Mouse (Mus musculus) common myeloid progenitor, adult 5-6 weeks (primary cell): ENCODE data around the gene Stac3. TPM values are rescaled to one million over a fixed set of nuclear protein-coding genes. Genes with fewer than 3 reads are reported as not detected.

Experiments used
- ATAC-seq: replicated peaks from 2 replicates; pipeline ENCODE4 v1.8.0; 2016; ENCODE audit warnings: low read depth, mild to moderate bottlenecking, moderate TSS enrichment, inconsistent platforms; ENCODE audit not compliant: poor library complexity, severe bottlenecking
- total RNA-seq: library from RNA; stranded (forward); fragments of 200-1000, 187-1606 nt; gene quantifications from 2 replicates; pipeline ENCODE4 v1.2.3, GENCODE M21; 2017

Stac3 gene
- total RNA-seq, 1 experiment from 2014 or later = not detected

DNA sequence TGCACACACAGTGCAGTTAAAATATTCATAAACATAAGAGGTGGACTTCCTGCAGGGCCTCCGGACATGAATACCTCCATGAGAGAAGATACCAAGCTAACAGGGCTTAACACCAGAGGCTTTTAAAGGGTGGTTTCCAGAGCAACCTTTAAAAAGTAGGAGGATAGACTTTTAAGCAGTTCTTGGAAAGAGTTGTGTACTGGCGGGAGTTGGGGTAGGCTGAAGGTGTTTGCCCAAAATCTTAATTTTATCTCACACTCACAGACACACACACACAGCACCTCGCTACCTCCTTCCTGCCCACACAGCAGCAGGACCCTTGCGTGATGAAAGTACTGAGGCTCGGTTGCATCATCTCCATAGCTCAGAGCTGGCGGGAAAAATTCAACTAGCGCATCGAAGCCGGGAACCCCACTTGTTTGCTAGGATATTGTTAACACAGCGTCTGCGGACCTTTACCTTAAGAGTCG, 20.2 kb downstream of the Stac3 start:
- ATAC-seq = peak; percentile 46

DNA sequence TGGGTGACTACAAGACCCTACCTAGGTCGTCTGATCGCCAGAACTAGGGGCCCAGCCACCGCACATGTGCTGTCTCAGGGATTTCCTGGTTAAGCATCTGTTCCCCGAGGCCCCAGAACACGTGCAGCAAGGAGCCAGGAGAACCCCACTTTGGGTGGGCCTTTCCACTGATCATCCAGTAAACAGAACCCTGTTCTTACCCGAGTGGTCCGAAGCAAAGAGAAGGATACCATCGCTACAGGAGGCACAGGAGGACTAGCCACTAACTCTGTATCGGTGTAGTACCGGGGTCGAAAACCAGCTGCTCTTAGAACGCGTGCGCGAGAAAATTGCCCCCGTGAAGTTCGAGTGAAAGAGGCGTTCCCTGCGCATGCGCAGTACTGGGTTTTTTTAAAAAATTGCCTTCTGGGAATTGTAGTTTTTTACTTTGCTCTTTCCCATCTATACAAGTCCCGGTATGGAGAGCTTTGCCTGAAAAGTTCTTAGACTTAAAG, 20.6 kb downstream of the Stac3 start, which contains the start of gene Shmt2:
Gene Shmt2, minus strand, starts transcription at position 357 of the 494 bp plus-strand sequence.
- peak; percentile 59 for ATAC-seq

DNA sequence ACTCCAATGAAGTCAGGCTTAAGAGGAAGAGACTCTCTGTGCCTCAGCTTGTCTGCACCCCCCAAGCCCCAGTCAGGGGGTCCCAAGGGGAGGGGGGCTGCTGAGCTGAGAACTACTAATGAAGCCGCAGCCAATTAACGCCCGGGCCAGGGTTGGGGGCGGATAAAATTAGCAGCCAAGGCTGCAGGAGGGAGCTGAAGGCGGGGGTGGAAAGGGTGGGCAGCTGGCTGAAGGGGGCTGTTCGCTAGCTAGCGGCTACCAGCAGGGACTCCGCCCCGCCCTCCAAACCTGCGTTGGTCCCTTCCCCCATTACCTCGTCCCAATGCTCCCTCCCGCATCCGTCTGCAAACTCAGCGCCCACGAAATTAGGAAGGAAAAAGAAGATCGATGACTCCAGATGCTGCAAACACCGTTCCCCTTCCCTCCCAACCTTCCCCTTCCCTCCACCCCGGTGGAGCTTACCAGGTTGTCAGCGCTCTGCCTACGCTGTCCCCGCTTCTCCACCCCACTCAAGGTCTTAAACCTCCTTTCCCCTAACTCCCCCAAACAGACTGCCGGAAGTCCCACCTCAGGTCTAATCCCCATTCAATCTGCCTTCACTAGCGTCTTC, 23.3 kb downstream of the Stac3 start:
- no peak for ATAC-seq

DNA sequence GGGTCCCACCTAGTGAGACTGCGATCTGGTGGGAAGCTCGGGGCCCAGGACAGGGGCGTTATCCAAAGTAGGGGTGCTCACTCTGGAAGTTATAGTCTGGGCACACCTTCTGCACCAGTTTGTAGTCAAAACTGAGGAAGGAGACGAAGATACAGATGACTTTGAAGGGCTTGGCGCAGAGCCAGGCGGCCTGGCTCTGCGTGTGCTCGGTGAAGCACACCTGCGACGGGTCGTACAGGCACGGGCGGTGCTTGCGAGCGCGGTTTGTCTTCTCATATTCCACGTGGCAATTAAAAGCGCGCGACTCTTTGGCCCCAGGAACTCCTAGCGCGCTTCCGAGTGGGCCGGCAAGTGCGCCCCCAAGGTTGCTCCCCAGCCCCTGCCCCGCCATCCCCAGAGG, 24.6 kb downstream of the Stac3 start:
- no peak for ATAC-seq

DNA sequence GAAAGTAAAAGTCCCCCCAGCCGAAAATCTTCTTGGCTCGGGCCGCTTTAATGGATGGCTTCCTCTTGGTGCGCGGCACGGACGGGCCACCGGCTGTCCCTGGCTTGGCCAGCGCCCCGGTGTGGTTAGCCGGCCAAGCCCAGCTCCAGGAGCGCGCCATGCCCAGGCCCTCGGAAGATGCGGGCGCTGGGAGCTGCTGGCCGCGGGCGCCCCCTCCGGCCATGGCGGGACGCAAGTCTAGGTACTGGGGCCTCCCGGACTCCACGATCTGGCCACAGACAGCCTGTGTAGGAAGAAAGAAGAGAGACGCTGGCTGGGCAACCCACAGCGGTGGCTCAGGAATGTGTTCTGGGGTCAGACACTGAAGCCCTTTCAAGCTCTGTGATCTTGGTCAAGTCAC, 25.2 kb downstream of the Stac3 start:
- peak; percentile 55 for ATAC-seq

DNA sequence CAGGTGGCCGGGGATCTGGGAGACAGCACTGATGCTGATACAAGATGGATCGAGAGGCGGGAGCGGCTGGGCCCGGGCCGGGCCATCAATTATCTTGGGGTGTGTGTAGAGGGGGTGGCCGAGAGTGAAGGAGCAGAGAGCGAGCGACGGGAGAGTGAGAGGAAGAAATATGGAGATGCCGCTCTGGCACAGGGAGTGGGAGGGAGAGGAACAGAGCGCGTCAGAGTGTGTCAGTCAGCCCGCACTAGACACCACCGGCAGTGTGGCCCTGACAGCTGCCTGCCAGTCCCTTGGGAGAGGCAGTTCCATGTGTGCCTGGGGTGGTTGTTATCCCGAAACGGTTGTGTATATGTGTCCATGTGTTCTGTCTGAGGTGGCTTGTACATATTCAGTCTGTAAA, 26.0 kb downstream of the Stac3 start:
- no peak for ATAC-seq

DNA sequence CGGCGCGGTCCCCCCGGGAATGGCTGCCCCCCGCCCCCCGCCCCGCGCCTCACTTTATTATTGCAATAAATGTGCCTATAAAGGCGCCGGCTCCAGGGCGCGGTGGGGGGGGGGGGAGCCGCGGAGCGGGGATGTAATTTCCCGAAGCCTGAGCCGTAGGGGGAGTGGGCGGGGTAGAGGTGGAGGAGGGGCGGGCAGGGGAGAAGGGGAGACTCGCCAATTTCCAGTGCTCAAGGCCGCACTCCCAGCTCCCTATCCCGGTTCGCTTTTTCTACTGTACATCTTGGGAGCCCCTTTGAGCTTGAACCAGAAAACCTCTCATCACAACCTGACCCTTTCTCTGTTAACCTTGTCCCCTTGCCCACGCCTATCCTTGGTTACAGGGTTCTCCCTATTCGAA, 29.5 kb downstream of the Stac3 start:
- ATAC-seq = no peak

DNA sequence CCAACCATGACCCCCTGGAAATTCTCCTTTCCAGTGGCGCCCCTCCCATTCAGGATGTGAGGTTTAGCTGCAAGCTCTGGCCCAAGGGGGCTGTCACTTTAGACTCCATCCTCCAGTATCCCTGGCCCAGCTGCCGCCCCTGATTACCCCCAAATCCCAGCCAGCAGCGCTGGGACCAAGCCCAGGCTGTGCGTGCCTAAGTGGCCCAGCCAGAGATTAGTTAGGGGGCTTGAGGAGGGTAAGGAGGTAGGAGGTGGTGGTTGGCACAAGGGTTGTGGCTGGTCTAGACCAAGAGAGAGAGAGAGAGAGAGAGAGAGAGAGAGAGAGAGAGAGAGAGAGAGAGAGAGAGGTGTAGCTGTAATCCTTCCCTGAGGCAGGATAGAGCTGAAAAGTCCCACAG, 30.1 kb downstream of the Stac3 start:
- ATAC-seq = no peak

DNA sequence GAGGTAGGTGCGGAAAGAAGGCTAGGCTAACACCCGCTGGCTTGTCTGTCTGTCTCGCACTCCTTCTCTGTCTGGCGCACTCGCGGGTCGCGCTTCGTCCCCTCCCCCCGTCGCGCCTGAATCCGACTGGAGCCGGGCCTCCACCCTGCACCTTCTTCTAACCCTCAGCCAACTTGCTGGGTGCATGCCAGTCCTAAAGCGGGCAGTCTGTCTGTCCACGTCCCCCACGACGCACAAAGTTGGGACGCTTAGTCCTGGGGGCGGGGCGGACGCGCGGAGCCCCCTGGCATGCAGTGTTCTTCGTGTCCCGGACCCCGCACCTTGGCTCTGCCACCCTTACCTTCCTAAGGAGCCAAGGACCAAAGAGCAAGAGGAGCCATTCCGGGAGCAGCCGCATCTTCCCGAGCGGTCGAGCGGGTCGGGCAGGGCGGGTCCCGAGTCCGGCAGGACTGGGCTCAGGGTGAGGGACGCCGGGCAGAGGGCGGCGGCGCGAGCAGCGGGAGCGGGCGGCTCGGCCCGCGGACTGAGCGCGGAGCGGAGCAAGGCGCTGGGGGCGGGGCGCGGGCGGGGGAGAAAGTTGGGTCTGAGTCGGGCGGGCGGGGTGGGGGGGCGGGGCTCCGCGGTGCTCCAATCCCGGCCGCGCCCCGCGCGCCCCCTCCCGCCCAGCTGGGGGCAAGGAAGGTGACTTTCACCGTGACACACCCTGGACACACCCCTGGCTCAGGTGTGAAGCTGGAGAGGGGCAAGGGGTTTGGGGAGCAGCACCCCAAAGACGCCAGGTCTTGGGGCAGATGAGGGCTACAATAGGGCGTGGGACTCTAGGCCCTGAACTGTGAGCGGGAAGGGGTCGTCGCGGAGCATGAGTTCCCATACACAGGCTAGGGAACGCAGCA, 32.8 kb downstream of the Stac3 start, which contains the start of gene Nxph4:
Gene Nxph4, minus strand, starts transcription at position 524 of the 893 bp plus-strand sequence.
- ATAC-seq = no peak

DNA sequence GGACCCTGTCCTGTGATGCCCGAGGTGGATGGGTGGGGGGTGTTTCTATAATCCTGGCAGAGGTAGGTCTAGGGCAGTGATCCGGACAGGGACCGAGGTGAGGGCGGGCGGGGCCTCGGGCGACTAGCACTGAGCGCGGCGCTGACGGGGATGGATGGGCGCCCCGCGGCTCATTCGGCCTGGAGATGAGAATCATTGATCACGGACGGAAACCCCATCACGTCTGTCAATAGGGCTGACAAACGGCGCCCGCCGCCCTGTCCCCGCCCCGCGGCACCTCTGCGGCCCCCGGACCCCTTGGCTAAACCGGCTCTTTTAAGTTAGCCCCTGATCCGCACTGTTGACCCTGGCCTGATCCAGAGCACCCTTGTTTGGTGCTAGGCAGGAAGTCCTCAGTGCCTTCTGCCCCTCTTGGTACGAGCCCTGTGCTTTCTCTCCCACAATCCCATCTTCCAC, 33.5 kb downstream of the Stac3 start:
- ATAC-seq = no peak

DNA sequence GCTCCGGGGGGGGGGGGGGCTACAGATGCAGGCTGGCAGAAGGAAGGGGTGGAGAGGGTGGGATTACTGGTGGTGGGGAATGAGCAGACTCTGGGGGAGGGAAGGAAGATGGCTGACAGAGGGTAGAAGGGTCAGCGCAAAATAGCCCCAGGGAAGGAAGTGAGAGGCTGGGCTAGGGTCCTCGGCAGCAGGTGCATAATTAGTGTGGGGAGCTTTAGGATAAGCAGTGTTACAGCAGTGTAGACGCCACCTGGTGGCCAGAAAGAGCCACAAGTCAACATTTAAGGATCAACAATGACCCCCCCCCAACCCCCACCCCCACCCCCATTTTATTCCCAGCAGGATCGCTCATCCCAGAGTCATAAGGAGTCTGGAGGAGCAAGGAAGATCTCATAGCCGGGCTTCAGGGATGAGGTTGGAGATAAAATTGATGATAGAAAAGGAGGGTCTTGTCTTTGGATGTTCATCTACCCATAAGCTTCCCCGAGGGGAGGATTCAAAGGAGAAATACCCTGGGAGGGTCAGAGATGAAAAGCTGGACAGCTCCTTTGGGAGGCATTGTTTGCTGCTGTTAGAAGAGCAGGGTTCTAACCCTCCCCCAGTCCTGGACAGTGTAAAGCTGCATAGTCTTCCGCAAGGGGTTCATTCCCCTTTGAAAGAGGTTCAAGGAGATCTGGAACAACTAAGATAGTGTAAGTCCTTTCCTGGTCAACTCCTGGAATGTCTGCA, 35.3 kb downstream of the Stac3 start:
- no peak for ATAC-seq

DNA sequence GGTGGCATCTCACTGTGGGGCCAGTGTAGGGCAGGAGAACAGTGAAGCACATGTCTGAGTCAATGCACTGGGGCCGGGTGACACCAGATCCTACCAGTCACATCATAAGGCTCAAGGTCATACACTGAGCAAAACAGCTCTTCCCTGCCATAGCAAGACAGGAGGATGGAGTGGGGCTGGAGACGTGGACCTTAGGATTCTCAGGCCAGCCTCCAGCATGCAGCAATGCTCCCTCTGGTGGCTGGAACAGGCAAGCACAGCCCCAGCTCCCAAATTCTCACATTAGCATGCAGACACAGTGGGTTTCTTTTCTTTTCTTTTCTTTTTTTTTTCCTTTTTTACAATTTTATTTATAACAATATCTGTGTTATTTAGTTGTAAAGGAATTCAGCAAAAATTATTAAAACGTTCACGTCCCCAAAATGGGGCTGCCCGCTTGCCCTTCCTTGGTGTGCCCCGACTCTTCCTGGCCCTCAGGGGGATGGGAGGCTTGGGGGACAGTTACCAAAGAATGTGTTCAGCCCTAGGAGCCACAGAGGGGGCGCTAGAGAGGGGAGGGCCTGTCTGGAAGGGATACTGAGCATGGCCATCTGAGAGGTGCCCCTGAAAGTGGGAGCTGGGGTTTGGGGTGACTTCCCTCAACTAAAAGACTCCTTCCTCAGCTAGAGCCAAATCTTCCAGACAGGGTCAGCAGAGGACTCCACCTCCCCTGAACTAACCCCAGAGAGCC, 36.5 kb downstream of the Stac3 start:
- ATAC-seq = peak; percentile 74

DNA sequence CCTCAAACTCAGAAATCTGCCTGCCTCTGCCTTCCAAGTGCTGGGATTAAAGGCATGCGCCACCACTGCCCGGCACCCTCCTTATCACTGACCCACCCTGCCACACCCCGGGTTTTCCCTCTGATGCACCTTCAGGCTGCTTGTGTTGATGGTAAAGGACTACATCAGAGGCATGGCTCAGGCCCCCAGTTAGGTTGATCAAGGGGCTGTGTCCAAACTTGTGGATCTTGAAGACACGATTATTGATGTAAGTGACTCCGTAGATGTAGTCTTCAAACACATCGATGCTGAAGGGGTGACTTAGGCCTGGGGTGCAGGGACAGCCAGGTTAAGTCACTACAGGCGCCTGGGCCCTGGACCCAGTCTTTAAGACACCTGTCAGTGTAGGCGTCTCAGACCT, 40.0 kb downstream of the Stac3 start:
- ATAC-seq = no peak

DNA sequence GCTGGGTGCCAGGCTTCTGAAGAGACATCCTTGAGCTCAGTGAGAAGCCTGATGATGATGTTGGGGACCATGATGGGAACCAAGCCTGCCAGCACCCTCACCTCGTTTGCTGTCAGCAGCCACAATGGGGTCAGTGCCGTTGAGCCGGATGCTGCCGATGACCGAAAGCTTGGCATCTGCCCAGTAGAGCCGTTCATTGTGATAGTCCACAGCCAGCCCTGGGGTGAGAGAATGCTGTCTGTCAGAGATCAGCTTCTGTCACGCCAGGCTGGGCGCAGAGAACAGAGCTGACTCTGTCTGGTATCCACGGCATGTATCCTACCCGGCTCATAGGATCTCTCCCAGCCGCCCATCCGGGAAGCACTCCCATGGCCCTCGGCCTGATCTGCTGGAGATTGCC, 40.6 kb downstream of the Stac3 start:
- ATAC-seq = no peak

DNA sequence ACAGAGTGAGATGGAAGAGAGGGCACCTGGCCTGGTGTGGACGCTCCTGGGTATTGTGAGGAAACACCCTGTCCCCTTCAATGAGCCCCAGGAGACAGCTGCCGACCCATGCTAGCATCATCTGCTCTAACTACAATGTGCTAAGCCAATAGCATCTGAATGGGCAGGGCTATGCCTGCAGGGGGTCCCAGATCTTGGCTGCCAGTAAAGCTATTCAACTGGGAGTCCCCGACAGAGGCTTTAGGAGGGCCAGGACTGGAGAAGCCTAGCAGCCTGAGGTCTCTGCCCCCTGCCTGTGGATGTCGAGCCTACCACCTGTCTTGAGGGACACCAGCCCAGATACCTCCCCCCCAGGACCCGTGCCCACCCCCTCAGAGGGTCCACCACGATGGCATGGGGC, 41.2 kb downstream of the Stac3 start:
- ATAC-seq = no peak

DNA sequence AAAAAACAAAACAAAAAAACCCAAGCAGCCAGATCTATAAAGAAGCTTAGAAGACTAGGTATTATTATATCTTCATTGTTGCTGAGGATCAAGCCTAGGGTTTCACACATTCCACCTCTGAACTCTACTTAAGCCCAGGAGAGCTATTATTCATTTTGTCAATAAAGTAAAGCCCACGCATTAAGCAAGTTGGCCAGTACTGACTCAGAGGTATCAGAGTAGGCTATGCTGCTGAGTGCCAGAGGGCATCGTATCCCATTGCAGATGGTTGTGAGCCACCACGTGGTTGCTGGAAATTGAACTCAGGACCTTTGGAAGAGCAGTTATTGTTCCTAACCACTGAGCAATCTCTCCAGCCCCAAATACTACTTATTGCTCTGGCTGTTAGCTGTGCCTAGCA, 42.4 kb downstream of the Stac3 start:
- no peak for ATAC-seq

DNA sequence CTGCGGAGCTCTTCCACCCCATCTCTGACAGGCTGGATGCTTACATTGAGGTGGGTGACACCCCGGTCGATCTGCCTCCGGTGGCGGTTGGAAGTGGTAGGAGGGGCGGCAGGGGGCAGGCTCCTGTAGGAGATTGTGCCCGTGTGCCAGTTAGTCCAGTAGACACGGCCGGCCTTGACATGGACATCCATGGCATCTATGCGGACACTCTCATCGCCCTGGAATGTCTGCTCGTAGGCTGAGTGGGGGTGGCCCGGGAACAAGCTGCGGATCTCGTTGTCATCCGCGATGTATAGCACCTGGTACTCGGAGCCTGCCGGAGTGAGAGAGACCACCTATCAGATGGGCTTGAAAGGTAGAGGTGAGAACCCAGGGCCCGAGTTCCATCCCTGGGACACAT, 42.9 kb downstream of the Stac3 start:
- no peak for ATAC-seq

DNA sequence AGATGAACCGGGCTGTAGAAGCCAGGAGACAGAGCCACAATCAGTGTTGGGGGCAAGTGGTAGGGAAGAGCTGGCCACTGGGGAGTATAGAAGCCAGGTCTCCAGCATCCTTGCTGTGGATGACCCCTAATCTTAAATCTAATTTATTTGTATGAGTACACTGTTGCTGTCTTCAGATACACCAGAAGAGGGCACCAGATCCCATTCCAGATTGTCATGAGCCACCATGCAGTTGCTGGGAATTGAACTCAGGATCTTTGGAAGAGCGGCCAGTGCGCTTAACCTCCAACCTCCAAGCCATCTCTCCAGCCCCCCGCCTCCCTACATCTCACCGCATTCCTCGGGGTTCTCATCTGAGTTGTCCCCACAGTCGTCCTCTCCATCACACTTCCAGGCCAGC, 45.0 kb downstream of the Stac3 start:
- ATAC-seq = no peak

DNA sequence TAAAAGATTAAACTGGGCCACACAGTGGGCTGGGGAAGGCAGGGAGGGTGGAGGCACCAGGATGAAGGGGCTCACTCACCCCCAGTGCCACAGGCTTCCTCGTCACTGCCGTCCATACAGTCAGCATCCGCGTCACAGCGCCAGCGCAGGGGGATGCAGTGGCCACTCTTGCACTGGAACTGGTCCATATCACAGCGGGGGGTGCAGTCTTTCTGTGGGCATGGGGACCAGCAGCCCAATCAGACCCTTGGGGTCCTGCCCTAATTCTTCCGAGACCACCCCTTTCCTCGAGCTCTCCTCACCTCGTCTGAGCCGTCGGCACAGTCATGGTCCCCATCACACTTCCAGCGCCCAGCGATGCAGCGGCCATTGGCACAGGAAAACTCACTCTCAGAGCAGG, 46.8 kb downstream of the Stac3 start:
- ATAC-seq = no peak

DNA sequence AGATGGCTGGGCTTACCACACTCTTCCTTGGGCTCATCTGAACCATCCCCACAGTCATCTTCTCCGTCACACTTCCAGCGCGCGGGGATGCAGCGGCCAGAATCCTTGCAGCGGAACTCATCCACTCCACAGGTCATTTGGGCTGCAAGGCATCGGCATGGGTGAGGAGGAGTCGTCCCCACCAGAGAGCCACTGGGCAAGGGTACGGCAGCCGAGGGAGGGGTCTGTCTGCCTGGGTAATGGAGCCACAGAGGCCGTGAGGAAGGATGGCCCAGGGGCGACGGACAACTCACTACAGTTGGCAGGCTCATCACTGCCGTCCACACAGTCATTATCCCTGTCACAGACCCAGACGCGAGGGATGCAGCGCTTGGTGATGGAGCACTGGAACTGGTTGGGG, 48.4 kb downstream of the Stac3 start:
- ATAC-seq = no peak
